Mouse (Mus musculus) ES-E14 (cell line): ENCODE measurements around the gene Serpina5. TPM values are rescaled to one million over a fixed set of nuclear protein-coding genes. Genes with fewer than 3 reads are reported as not detected.

Experiments
- DNase-seq: peaks from one replicate; pipeline ENCODE4 v3.0.0-alpha.2; 2013; ENCODE audit warnings: low read depth, low spot score
- H3K27ac ChIP-seq: 2 replicates; pipeline ENCODE4 v1.5.1; 2012; ENCODE audit warnings: low read depth, mild to moderate bottlenecking, low read length, moderate library complexity, mixed read lengths; ENCODE audit not compliant: poor library complexity, insufficient read depth, severe bottlenecking
- H3K36me3 ChIP-seq: 2 replicates; pipeline ENCODE4 v1.6.1; 2012; ENCODE audit warnings: mild to moderate bottlenecking, low read length, moderate library complexity, mixed read lengths; ENCODE audit not compliant: control insufficient read depth, poor library complexity, insufficient read depth, severe bottlenecking
- H3K4me1 ChIP-seq, 2 experiments: fragments of 150-350 bp in 1 of 2; sonication (generic) in 1 of 2; 2 replicates each; pipeline ENCODE4 v1.6.1; 2012; ENCODE audit warnings: low read length in 2 of 2, mild to moderate bottlenecking in 1 of 2, mixed read lengths in 1 of 2; ENCODE audit not compliant: control insufficient read depth in 2 of 2, insufficient read depth in 2 of 2, poor library complexity in 1 of 2
- H3K4me3 ChIP-seq, 2 experiments: fragments of 150-350 bp in 1 of 2; sonication (generic) in 1 of 2; 2 replicates each; pipeline ENCODE4 v1.5.1; 2012; ENCODE audit warnings: low read length in 2 of 2, low read depth in 1 of 2, mild to moderate bottlenecking in 1 of 2, mixed read lengths in 1 of 2; ENCODE audit not compliant: insufficient read depth in 1 of 2, poor library complexity in 1 of 2, severe bottlenecking in 1 of 2
- H3K9ac ChIP-seq: 2 replicates; pipeline ENCODE4 v1.6.1; 2012; ENCODE audit warnings: low read depth, mild to moderate bottlenecking, low read length, mixed read lengths; ENCODE audit not compliant: poor library complexity, insufficient read depth, severe bottlenecking
- H3K9me3 ChIP-seq: fragments of 150-350 bp; sonication (generic); 2 replicates; pipeline ENCODE4 v1.6.1; 2012; ENCODE audit warnings: low read depth, mild to moderate bottlenecking, low read length; ENCODE audit not compliant: control insufficient read depth, insufficient read depth
- CHD2 ChIP-seq: IDR thresholded peaks from 2 replicates; pipeline ENCODE4 v1.6.1; 2014; ENCODE audit warnings: mild to moderate bottlenecking, low read depth, low read length, inconsistent platforms
- HCFC1 ChIP-seq: IDR thresholded peaks from 2 replicates; pipeline ENCODE4 v1.6.1; 2012; ENCODE audit warnings: low read length, inconsistent platforms, borderline replicate concordance; ENCODE audit not compliant: insufficient read depth
- MAFK ChIP-seq: IDR thresholded peaks from 2 replicates; pipeline ENCODE4 v1.6.1; 2014; ENCODE audit warnings: mild to moderate bottlenecking, low read depth, low read length, inconsistent platforms; ENCODE audit not compliant: insufficient read depth
- ZC3H11A ChIP-seq: IDR thresholded peaks from 2 replicates; pipeline ENCODE4 v1.6.1; 2012; ENCODE audit warnings: low read depth, mild to moderate bottlenecking, inconsistent platforms, low read length, borderline replicate concordance
- ZNF384 ChIP-seq: IDR thresholded peaks from 2 replicates; pipeline ENCODE4 v1.6.1; 2012; ENCODE audit warnings: low read depth, low read length, inconsistent platforms
- in situ Hi-C, 2 experiments: fragments of 600-800 bp; cut with MboI; formaldehyde crosslinking; loops; one replicate each; pipeline ENCODE4 v1.15.1; 2025; ENCODE audit warnings: low sequenced_read_pairs in 2 of 2, inconsistent platforms in 1 of 2; ENCODE audit not compliant: unreplicated experiment in 2 of 2
- total RNA-seq: library from RNA; depleted of rRNA; stranded (reverse); fragments of 300-350 nt; gene quantifications from 2 replicates; pipeline ENCODE4 v1.2.3, GENCODE M21; 2012

The Serpina5 gene
- total RNA-seq, 1 experiment: not detected

DNA sequence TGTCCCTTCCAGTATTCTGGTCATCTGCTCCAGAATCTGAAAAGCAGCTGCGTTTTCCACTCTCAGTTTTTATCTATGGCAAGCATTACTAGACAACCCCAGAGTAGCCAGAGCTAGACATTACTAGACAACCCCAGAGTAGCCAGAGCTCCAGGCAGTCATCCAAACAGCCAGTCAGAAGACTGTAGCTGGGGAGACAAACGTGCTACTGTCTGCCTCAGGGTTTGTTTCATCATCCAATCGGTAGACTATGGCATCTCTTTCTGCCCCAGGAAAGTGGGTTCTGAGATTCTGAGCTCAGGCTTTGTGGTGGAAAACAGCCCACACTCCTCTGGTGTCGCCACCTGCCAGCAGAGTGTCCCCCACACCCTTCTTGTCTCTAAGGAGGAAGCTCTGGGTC is 33.4 kb upstream of the Serpina5 start:
- Histone ChIP-seq H3K9ac (no peak overlapping the region), H3K4me3 (no peak overlapping the region), H3K4me1 (peaks cover 0 to 2% of the 10 kb centered on the region in 2 experiments; a peak in 1 of 4 replicates), H3K27ac (no peak overlapping the region), H3K36me3 (no peaks in the 10 kb centered on the region), H3K9me3 (no peaks in the 10 kb centered on the region)
- in situ Hi-C loops: loop anchor here in 1 of 2 experiments (10.0 kb wide), 1 partner anchor 347 kb away; no protein-coding TSS in a partner anchor
- no peak for DNase-seq
- TF ChIP-seq ZC3H11A (no peak), HCFC1 (no peak), MAFK (no peak), CHD2 (no peak), ZNF384 (no peak)

DNA sequence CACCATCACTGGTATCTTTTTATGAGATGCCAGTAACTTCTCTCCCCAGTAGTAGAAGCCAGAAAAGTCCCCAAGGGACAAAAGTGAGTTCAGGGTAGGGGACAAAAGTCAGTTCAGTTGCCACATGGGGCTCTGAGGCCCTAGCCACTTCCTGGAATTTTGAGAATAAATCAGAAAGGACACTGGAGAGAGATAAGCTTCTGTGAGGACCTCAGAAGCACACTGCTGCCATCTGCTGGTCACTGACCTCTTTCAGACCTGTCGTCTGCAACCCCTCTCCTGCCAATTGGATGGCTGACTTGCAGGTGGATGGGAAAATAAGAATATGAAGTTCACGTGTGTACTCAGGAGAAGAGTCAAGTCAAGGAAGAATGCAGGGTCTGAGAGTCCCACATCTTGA is 31.3 kb upstream of the Serpina5 start:
- in situ Hi-C loops: loop anchor here in 1 of 2 experiments (10.0 kb wide), 1 partner anchor 345 kb away; no protein-coding TSS in a partner anchor
- H3K4me1 ChIP-seq: peaks cover 0 to under 1% of the 10 kb centered on the region in 2 experiments; a peak in 1 of 4 replicates
- TF ChIP-seq ZNF384: no peak
- peak; percentile 34; the same call in 1 of the 2 replicates for TF ChIP-seq ZC3H11A
- H3K9ac ChIP-seq: no peak overlapping the region
- no peak overlapping the region for H3K27ac ChIP-seq
- no peak overlapping the region for H3K4me3 ChIP-seq
- peak; percentile 49 for DNase-seq
- no peaks in the 10 kb centered on the region for H3K9me3 ChIP-seq
- no peaks in the 10 kb centered on the region for H3K36me3 ChIP-seq

DNA sequence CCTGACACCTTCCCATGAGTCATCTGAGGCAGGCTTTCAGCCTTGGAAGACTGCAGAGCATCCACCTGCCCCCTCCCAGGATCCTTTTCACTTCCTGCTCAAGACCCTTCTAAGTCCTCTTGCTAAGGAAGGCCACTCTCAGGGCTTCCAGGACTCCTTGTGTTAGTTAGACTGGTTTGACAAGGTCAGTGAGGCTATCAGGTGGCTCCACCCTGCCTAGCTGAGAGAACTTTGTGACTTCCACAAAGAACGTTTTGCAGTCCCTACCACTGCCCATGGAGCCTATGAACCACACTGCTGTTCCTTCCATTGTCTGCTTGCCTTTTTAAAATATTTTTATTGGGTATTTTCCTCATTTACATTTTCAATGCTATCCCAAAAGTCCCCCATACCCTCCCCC is 29.2 kb upstream of the Serpina5 start:
- no peak overlapping the region for H3K27ac ChIP-seq

DNA sequence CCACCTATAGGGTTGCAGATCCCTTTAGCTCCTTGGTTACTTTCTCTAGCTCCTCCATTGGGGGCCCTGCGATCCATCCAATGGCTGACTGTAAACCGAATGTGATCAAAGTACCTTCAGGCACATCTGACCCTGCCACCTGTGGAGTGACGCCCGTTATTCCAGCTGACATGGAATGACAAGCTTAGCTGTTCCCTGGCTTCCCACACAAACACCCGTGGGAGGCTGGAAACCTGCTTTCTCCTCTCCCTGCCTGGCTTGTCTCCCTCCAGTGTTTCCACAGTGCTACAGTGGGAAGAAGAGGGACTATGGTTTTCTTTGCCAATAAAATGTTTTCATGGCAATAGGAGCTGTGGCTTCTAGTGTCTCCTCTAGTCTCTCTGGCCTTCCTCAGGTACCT is 28.6 kb upstream of the Serpina5 start:
- no peak for TF ChIP-seq ZC3H11A

More for the DNA sequence above, 29.2 kb upstream of the Serpina5 start:
- Histone ChIP-seq H3K9ac (no peak overlapping the region), H3K36me3 (no peaks in the 10 kb centered on the region), H3K9me3 (no peaks in the 10 kb centered on the region), H3K4me1 (no peaks in the 10 kb centered on the region), H3K4me3 (no peak overlapping the region)
- TF ChIP-seq CHD2: no peak
- TF ChIP-seq HCFC1: no peak
- no peak for TF ChIP-seq ZC3H11A
- TF ChIP-seq ZNF384: no peak
- no peak for TF ChIP-seq MAFK
- DNase-seq: no peak
- in situ Hi-C loops: no loop called here

DNA sequence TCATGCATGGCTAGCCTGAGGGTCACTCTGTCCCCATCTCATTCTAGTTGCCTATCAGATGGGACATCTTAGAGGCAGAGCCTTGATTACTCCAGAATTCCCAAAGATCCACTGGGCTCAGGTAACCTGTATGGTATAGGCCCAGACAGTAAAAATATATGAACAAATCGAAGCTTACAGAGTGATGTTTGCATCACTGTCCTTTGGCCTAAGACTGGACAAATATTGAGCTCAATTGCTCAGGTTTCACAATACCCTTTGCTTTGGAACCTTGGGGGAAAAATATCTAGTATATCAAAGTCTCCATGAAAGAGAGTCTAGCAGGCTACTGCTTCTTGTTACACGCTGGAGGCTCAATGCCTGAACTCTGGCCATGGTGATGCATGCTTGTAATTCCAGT is 10.8 kb upstream of the Serpina5 start:
- H3K4me1 ChIP-seq: no peaks in the 10 kb centered on the region
- no peak overlapping the region for H3K9ac ChIP-seq
- no peaks in the 10 kb centered on the region for H3K36me3 ChIP-seq
- H3K9me3 ChIP-seq: no peaks in the 10 kb centered on the region
- in situ Hi-C loops: no loop called here
- H3K27ac ChIP-seq: no peak overlapping the region
- no peak overlapping the region for H3K4me3 ChIP-seq
- TF ChIP-seq MAFK (no peak), ZNF384 (no peak), ZC3H11A (no peak), CHD2 (no peak), HCFC1 (no peak)
- DNase-seq: no peak

More for the DNA sequence above, 28.6 kb upstream of the Serpina5 start:
- Histone ChIP-seq H3K4me3 (no peak overlapping the region), H3K9ac (no peak overlapping the region), H3K36me3 (no peaks in the 10 kb centered on the region), H3K9me3 (no peaks in the 10 kb centered on the region), H3K27ac (no peak overlapping the region), H3K4me1 (no peaks in the 10 kb centered on the region)
- in situ Hi-C loops: no loop called here
- no peak for DNase-seq
